Comparison of ENCODE assay signal across 8 mouse cellular contexts in the genomic region with DNA sequence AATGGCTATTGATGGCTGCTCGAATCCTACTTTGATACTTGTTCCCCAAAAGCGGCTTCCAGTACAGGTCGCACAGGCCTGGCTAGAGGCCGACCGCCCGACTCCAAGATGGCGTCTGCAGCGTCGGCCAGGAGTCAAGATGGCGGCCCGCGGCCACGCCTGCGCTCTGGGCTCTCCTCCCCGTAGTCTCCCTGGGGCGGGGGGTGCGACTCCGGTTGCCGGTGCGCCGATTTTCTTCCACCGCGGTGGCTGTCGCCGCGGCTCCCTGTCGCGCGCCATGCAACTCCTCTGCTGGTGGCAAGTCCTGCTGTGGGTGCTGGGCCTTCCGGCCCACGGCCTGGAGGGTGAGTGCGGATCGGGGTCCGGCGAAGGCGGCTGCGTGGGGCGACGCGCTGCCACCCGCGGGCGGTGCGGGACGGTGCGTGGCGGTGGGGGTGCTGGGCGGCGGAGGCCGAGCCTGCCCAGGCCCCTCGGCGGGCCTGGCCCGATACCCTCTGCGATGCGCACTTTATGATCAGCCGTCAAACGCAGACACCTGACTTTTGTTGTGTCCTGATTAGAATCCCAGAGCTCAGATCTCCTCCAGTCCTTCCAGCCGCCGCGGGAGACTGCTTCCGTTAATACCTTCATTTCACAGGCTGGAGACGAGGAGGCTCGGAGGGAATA. TPM values are rescaled to one million over a fixed set of nuclear protein-coding genes. Genes with fewer than 3 reads are reported as not detected.
DNase-seq lines count a peak whose midpoint lies in the region; ATAC-seq lines count a peak whose summit lies in the region.

Gene Txndc15 (plus strand): TSS at position 150 of the 666 bp plus-strand sequence.

- peak; percentile 85 for DNase-seq in adrenal gland, adult 8-10 months
- peak; percentile 90 for DNase-seq in embryo, embryonic 9.5 days (ENCODE audit: extremely low spot score)
- DNase-seq in gastrocnemius, postnatal 4 days (ENCODE audit: low spot score in 2 of 2): peak; percentile 77 to 86
- DNase-seq in left cerebral cortex, postnatal 14 days (ENCODE audit: low spot score in 2 of 2): peak; percentile 82 to 88
- peak; percentile 87 for DNase-seq in right cerebral cortex, postnatal 14 days
- DNase-seq in urinary bladder, postnatal 36 days (ENCODE audit: low spot score in 2 of 2): peak; percentile 85 to 86

- H3K27ac ChIP-seq in intestine, embryonic 15.5 days: peak within 1 kb of the TSS; percentile 82

- intact Hi-C loops in left cerebral cortex, postnatal 14 days (cut with DNase I): no loop called here

- H3K4me1 ChIP-seq in intestine, embryonic 15.5 days (replicated peaks): 0 out of 2 replicates have a peak, but pooled peaks cover 3% of the 10 kb centered on the region

- H3K9ac ChIP-seq in intestine, embryonic 15.5 days: peak within 1 kb of the TSS; percentile 95

- WGBS in intestine, embryonic 15.5 days: under 1% methylated on average over 61 of the region's 63 CpGs

- ATAC-seq in intestine, embryonic 15.5 days: peak; percentile 97
- peak; percentile 90 for ATAC-seq in megakaryocyte-erythroid progenitor cell, adult 5-6 weeks (replicated peaks; ENCODE audit: low FRiP score, low TSS enrichment, poor library complexity, severe bottlenecking)

- peaks cover 7% of the 10 kb centered on the region for H3K36me3 ChIP-seq in intestine, embryonic 15.5 days

- no peaks in the 10 kb centered on the region for H3K27me3 ChIP-seq in intestine, embryonic 15.5 days (replicated peaks)

- no peaks in the 10 kb centered on the region for H3K9me3 ChIP-seq in intestine, embryonic 15.5 days

- H3K4me3 ChIP-seq in intestine, embryonic 15.5 days (replicated peaks): peak within 1 kb of the TSS; percentile 95

- peak within 1 kb of the TSS; percentile 71 for H3K4me2 ChIP-seq in intestine, embryonic 15.5 days (replicated peaks)

RNA-seq across cellular contexts. Expression of gene Txndc15, which starts in this region (rescaled TPM):
- 10 to 100 TPM; 77.7 to 92.8 (median 82.7) TPM for total RNA-seq in adrenal gland, adult 8-10 months (2022)
- total RNA-seq in gastrocnemius, postnatal 4 days (2021): 10 to 100 TPM; 33.6 to 33.7 TPM
- 65.8 and 68.9 TPM in 2 replicates for polyA plus RNA-seq in intestine, embryonic 15.5 days (2015; fragmentation: Nextera tagmentation; extraction: Ambion mirVana)
- total RNA-seq in left cerebral cortex, postnatal 14 days (2021): 10 to 100 TPM; 68.4 to 69.2 TPM
- 17.1 and 33.5 TPM in 2 replicates for total RNA-seq in megakaryocyte-erythroid progenitor cell, adult 5-6 weeks (2014; fragmentation: Nextera tagmentation)
- total RNA-seq in megakaryocyte-erythroid progenitor cell, adult 5-6 weeks (2017): 26.1 and 35.2 TPM in 2 replicates

Comparison
In these comparisons a context has a peak if more than half of its experiments do, and no peak if none do; other contexts are left out.
1. Peak in every context shown above with its lines: DNase-seq, ATAC-seq, H3K4me3 ChIP-seq and H3K27ac ChIP-seq.